Mouse (Mus musculus): ENCODE data around the gene 2210010C04Rik.
"Not testable (repeated sequence)": the region's sequence is repeated elsewhere in the genome, so short reads cannot be mapped to it uniquely, and the experiment has no call there.

The 2210010C04Rik gene

GRCm38 (mm10) chr6:41027053-41027452 lies 8.3 kb downstream of the 2210010C04Rik start:
- in situ Hi-C loops (cut with MboI; ENCODE audit: low pct_unique_long_range_greater_than_20kb in 1 of 2, low sequenced_read_pairs in 2 of 2, unreplicated experiment in 1 of 2) = no loop called here

- in situ Hi-C loops (cut with MboI; ENCODE audit: low pct_unique_long_range_greater_than_20kb in 1 of 2, low sequenced_read_pairs in 2 of 2, unreplicated experiment in 1 of 2) = no loop called here
Measured at GRCm38 (mm10) chr6:41025873-41026650, 9.2 kb downstream of the 2210010C04Rik start.

- in situ Hi-C loops (cut with MboI; ENCODE audit: low pct_unique_long_range_greater_than_20kb in 1 of 2, low sequenced_read_pairs in 2 of 2, unreplicated experiment in 1 of 2) = no loop called here
Measured at GRCm38 (mm10) chr6:41019140-41019539, 16.2 kb downstream of the 2210010C04Rik start.

GRCm38 (mm10) chr6:41018629-41019028 lies 16.7 kb downstream of the 2210010C04Rik start:
- in situ Hi-C loops (cut with MboI; ENCODE audit: low pct_unique_long_range_greater_than_20kb in 1 of 2, low sequenced_read_pairs in 2 of 2, unreplicated experiment in 1 of 2) = no loop called here

- in situ Hi-C loops (cut with MboI; ENCODE audit: low pct_unique_long_range_greater_than_20kb in 1 of 2, low sequenced_read_pairs in 2 of 2, unreplicated experiment in 1 of 2) = no loop called here
Measured at GRCm38 (mm10) chr6:41015065-41015464, 20.2 kb downstream of the 2210010C04Rik start.

- in situ Hi-C loops (cut with MboI; ENCODE audit: low pct_unique_long_range_greater_than_20kb in 1 of 2, low sequenced_read_pairs in 2 of 2, unreplicated experiment in 1 of 2) = not testable (repeated sequence)
Measured at GRCm38 (mm10) chr6:40999379-40999778, 35.9 kb downstream of the 2210010C04Rik start, which contains the start of gene Gm2663. Gm2663 (minus strand) TSS chr6:40999479.
